Comparison of ENCODE assay signal across 15 mouse cellular contexts in genomic region chr5:67487965-67488409, GRCm38 (mm10). TPM values are rescaled to one million over a fixed set of nuclear protein-coding genes. Genes with fewer than 3 reads are reported as not detected.
A peak's percentile ranks its signal among the peaks of the same experiment; 100 is the strongest.
DNase-seq lines count a peak whose midpoint lies in the region; ATAC-seq and TF ChIP-seq lines count a peak whose summit lies in the region.
"Had no signal": no experiment of that assay in that cellular context is flagged by ENCODE, and none has a peak within 500 bp of the region (broad histone marks: within the 10 kb centered on the region; RNA-seq: fewer than 3 reads in every experiment).

No protein-coding gene starts in this region.

- no peak overlapping the region for H3K27ac ChIP-seq in forebrain, embryonic 12.5 days
- no peak overlapping the region for H3K27ac ChIP-seq in forebrain, embryonic 16.5 days (ENCODE audit: low read length)
- H3K27ac ChIP-seq in lung, embryonic 16.5 days (ENCODE audit: low read length): no peak overlapping the region
- no peak overlapping the region for H3K27ac ChIP-seq in intestine, embryonic 16.5 days (ENCODE audit: low read length)
- H3K27ac ChIP-seq: stomach, postnatal 0 days had no signal

- no peak for TF ChIP-seq CTCF in lung, adult 2 months (IDR thresholded peaks at IDR 0.05; ENCODE audit: insufficient read depth, low read length)

- 34% methylated on average over 11 of the region's 11 CpGs for WGBS in forebrain, embryonic 12.5 days
- 23% methylated on average over 11 of the region's 11 CpGs for WGBS in forebrain, embryonic 16.5 days
- WGBS in lung, embryonic 16.5 days: 53% methylated on average over 11 of the region's 11 CpGs
- WGBS in lung, adult 2 months: 56% methylated on average over 11 of the region's 11 CpGs
- 42% methylated on average over 11 of the region's 11 CpGs for WGBS in intestine, embryonic 16.5 days

- no peak for TF ChIP-seq POLR2A in lung, adult 2 months (IDR thresholded peaks at IDR 0.05; ENCODE audit: borderline replicate concordance, extremely low read depth, low read depth, low read length)

- H3K4me1 ChIP-seq in forebrain, embryonic 12.5 days: peaks cover 10% of the 10 kb centered on the region
- H3K4me1 ChIP-seq in forebrain, embryonic 16.5 days (replicated peaks; ENCODE audit: control insufficient read depth, insufficient read depth, low read length): peaks cover 3% of the 10 kb centered on the region
- peaks cover 1% of the 10 kb centered on the region; the same call in 1 of the 2 replicates for H3K4me1 ChIP-seq in lung, embryonic 16.5 days (replicated peaks; ENCODE audit: control insufficient read depth, insufficient read depth, low read length)
- H3K4me1 ChIP-seq in lung, adult 2 months (ENCODE audit: control insufficient read depth, insufficient read depth, low read length): no peaks in the 10 kb centered on the region
- 0 out of 2 replicates have a peak, but pooled peaks cover 2% of the 10 kb centered on the region for H3K4me1 ChIP-seq in intestine, embryonic 16.5 days (ENCODE audit: control insufficient read depth, insufficient read depth, low read length)

- no peaks in the 10 kb centered on the region for H3K27me3 ChIP-seq in forebrain, embryonic 12.5 days
- no peaks in the 10 kb centered on the region for H3K27me3 ChIP-seq in forebrain, embryonic 16.5 days (replicated peaks; ENCODE audit: control insufficient read depth, insufficient read depth, low read length)
- no peaks in the 10 kb centered on the region for H3K27me3 ChIP-seq in lung, embryonic 16.5 days (ENCODE audit: control insufficient read depth, insufficient read depth, low read depth, low read length)
- no peaks in the 10 kb centered on the region for H3K27me3 ChIP-seq in intestine, embryonic 16.5 days (replicated peaks; ENCODE audit: control insufficient read depth, insufficient read depth, low read length)

- no peak overlapping the region for H3K4me3 ChIP-seq in forebrain, embryonic 12.5 days (replicated peaks)
- no peak overlapping the region for H3K4me3 ChIP-seq in forebrain, embryonic 16.5 days (replicated peaks; ENCODE audit: low read length)
- no peak overlapping the region for H3K4me3 ChIP-seq in lung, embryonic 16.5 days (ENCODE audit: low read length)
- H3K4me3 ChIP-seq in lung, adult 2 months (replicated peaks; ENCODE audit: extremely low read depth, low read depth, low read length): no peak overlapping the region
- no peak overlapping the region for H3K4me3 ChIP-seq in intestine, embryonic 16.5 days (ENCODE audit: low read length)
- H3K4me3 ChIP-seq: erythroblast, embryonic 14.5 days had no signal

- peak; percentile 69; the same call in 1 of the 2 replicates for ATAC-seq in forebrain, embryonic 12.5 days (ENCODE audit: low FRiP score)
- ATAC-seq in forebrain, embryonic 16.5 days: no peak
- ATAC-seq in lung, embryonic 16.5 days (ENCODE audit: low read depth): peak; percentile 45; the same call in 1 of the 2 replicates
- 0 out of 2 replicates have a peak, but pooled peaks have one; percentile 42 for ATAC-seq in intestine, embryonic 16.5 days
- no peak for ATAC-seq in inflammation-experienced regulatory T-cells, adult 6 months

- DNase-seq in lung, adult 2 months: no peak
- DNase-seq in retina, embryonic 14.5 days (ENCODE audit: low spot score): peak; percentile 51
- no peak for DNase-seq in adrenal gland, postnatal 4 days (ENCODE audit: low spot score in 2 of 2)
- DNase-seq: B cell, adult 2 months; cerebellum, postnatal 25 days; gastrocnemius, postnatal 25 days; heart, postnatal 10 days had no signal

- no peak overlapping the region for H3K4me2 ChIP-seq in forebrain, embryonic 12.5 days
- no peak overlapping the region for H3K4me2 ChIP-seq in forebrain, embryonic 16.5 days (ENCODE audit: low read length)
- no peak overlapping the region for H3K4me2 ChIP-seq in lung, embryonic 16.5 days (ENCODE audit: low read depth, low read length)
- no peak overlapping the region for H3K4me2 ChIP-seq in intestine, embryonic 16.5 days (ENCODE audit: low read depth, low read length)

- no peaks in the 10 kb centered on the region for H3K36me3 ChIP-seq in forebrain, embryonic 12.5 days (replicated peaks)
- no peaks in the 10 kb centered on the region for H3K36me3 ChIP-seq in forebrain, embryonic 16.5 days (ENCODE audit: control insufficient read depth, insufficient read depth)
- no peaks in the 10 kb centered on the region for H3K36me3 ChIP-seq in lung, embryonic 16.5 days (ENCODE audit: control insufficient read depth, insufficient read depth, low read length)
- no peaks in the 10 kb centered on the region for H3K36me3 ChIP-seq in intestine, embryonic 16.5 days (ENCODE audit: control insufficient read depth, insufficient read depth, low read length)

- no peaks in the 10 kb centered on the region for H3K9me3 ChIP-seq in forebrain, embryonic 12.5 days
- no peaks in the 10 kb centered on the region for H3K9me3 ChIP-seq in forebrain, embryonic 16.5 days (ENCODE audit: control insufficient read depth, low read length)
- H3K9me3 ChIP-seq in lung, embryonic 16.5 days (ENCODE audit: control insufficient read depth, low read length): no peaks in the 10 kb centered on the region
- no peaks in the 10 kb centered on the region for H3K9me3 ChIP-seq in intestine, embryonic 16.5 days (ENCODE audit: control insufficient read depth, low read length)

- no peak overlapping the region for H3K9ac ChIP-seq in forebrain, embryonic 12.5 days
- no peak overlapping the region for H3K9ac ChIP-seq in forebrain, embryonic 16.5 days (replicated peaks; ENCODE audit: low read depth, low read length)
- no peak overlapping the region for H3K9ac ChIP-seq in lung, embryonic 16.5 days (ENCODE audit: low read length)
- no peak overlapping the region for H3K9ac ChIP-seq in intestine, embryonic 16.5 days (ENCODE audit: low read depth, low read length)

RNA-seq across cellular contexts. Expression of gene Bend4, which starts 59.9 kb away (rescaled TPM):
- polyA plus RNA-seq in forebrain, embryonic 12.5 days (2016; fragmentation: Nextera tagmentation; extraction: Ambion mirVana): 7.8 and 8.7 TPM in 2 replicates
- polyA plus RNA-seq in forebrain, embryonic 16.5 days (2015; fragmentation: Nextera tagmentation; extraction: Ambion mirVana): 7.6 and 8.7 TPM in 2 replicates
- 7.4 and 7.5 TPM in 2 replicates for polyA plus RNA-seq in lung, embryonic 16.5 days (2015; fragmentation: Nextera tagmentation; extraction: Ambion mirVana)
- 0.66 and 0.97 TPM in 2 replicates for polyA plus RNA-seq in lung, adult 2 months (2012; rRNA removed)
- polyA plus RNA-seq in intestine, embryonic 16.5 days (2015; fragmentation: Nextera tagmentation; extraction: Ambion mirVana): 3.0 and 4.0 TPM in 2 replicates
- total RNA-seq in adrenal gland, postnatal 4 days (2021): 1 to 10 TPM; 4.6 TPM
- polyA plus RNA-seq in inflammation-experienced regulatory T-cells, adult 6 months (2017; shearing (Covaris generic)): under 1 TPM in 2 of 3 experiments, not detected in 1; 0.17 to 0.49 TPM
- total RNA-seq: MEL had no signal

Comparison
In these comparisons a context has a peak if more than half of its experiments do, and no peak if none do; other contexts are left out.
1. ATAC-seq: peak in forebrain, embryonic 12.5 days (single experiment), lung, embryonic 16.5 days (single experiment) and intestine, embryonic 16.5 days (single experiment); none in forebrain, embryonic 16.5 days (single experiment) and inflammation-experienced regulatory T-cells, adult 6 months (single experiment).